Mouse (Mus musculus): ENCODE results near the gene Igsf10. TPM values are rescaled to one million over a fixed set of nuclear protein-coding genes. Genes with fewer than 3 reads are reported as not detected.
"Not testable (repeated sequence)": the region's sequence is repeated elsewhere in the genome, so short reads cannot be mapped to it uniquely, and the experiment has no call there.

Gene Igsf10
- polyA plus RNA-seq (2015; fragmentation: Nextera tagmentation; extraction: Ambion mirVana): 2.8 and 3.4 TPM in 2 replicates

DNA sequence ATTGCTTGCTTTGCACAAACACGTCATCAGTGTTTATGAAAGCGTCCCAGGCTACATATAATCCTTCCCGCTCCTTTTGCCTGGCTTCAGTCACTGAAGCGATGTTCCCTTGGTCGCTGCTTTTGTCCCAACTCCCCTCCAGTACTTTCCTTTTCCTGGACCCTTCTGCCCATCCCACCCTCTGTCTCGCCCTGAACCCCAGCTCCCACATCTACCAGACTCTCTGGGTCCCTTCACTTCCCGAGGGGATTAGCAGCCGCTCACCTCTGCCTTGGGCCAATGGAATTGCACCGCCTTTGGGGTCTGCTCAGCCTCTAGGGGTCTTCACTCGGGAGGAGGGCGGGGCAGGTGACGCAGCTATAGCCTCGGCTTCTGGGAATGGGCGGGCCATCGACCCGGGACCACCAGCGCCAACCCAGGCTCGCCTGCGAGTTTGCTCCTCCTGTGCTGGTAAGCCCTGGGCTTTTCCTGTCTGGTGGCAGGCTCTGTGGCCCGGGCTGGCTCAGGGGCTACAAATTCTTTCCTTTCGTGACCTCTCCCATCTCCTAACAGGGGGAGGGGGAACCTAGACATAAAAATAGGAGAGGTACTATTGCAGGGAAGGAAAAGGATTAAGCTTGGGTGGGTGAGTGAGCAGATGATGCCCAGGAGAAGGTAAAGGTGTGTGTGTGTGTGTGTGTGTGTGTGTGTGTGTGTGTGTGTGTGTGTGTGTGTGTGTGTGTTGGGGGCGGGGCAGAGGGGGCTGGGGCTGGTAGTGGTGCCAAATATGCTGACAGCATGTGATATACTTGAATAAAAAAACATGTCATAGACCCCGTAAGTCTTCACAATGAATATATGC lies at the start of gene Igsf10:
TSS of gene Igsf10 (minus strand) at position 330 of the 841 bp plus-strand sequence.
- ATAC-seq (peak; percentile 77), DNase-seq (ENCODE audit: low spot score) (peak; percentile 70)
- TF ChIP-seq CTCF (IDR thresholded peaks at IDR 0.05) (no peak), EP300 (IDR thresholded peaks at IDR 0.05) (no peak)
- WGBS: 2% methylated on average over 22 of the region's 23 CpGs
- Histone ChIP-seq H3K9me3 (ENCODE audit: low read length) (no peaks in the 10 kb centered on the region), H3K27ac (ENCODE audit: low read length) (peak within 1 kb of the TSS; percentile 62), H3K36me3 (ENCODE audit: insufficient read depth, low read length) (no peaks in the 10 kb centered on the region), H3K9ac (replicated peaks; ENCODE audit: low read depth) (peak within 1 kb of the TSS; percentile 54), H3K27me3 (replicated peaks; ENCODE audit: insufficient read depth, low read length) (no peaks in the 10 kb centered on the region), H3K4me2 (replicated peaks; ENCODE audit: low read depth, low read length) (peak within 1 kb of the TSS; percentile 94), H3K4me3 (ENCODE audit: low read depth, low read length) (peak within 1 kb of the TSS; percentile 65), H3K4me1 (ENCODE audit: insufficient read depth, low read depth, low read length) (no peaks in the 10 kb centered on the region)

DNA sequence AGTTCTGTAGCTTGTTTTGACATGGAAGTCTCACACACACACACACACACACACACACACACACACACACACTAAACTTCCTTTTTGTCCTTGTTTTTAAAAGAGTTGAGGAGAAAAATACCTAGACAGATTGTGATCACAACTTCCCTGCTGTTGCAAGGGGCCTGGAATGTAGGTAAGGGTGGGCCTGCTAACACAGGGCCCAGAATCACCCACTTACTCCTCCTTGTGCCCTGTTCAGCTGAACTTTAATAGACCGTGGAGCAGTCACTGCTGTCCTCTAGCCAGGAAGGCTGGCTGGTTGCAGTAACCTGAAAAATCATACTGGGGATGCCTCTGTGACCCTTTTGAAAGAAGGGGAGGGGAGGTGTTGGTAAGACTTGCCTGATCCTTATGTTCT lies 41.4 kb upstream of the Igsf10 start:
- TF ChIP-seq EP300 (IDR thresholded peaks at IDR 0.05) (no peak), CTCF (IDR thresholded peaks at IDR 0.05) (no peak)
- DNase-seq (ENCODE audit: low spot score) (no peak), ATAC-seq (no peak)
- Histone ChIP-seq H3K4me3 (ENCODE audit: low read depth, low read length) (no peak overlapping the region), H3K9ac (replicated peaks; ENCODE audit: low read depth) (no peak overlapping the region), H3K4me2 (replicated peaks; ENCODE audit: low read depth, low read length) (no peak overlapping the region), H3K27me3 (replicated peaks; ENCODE audit: insufficient read depth, low read length) (no peaks in the 10 kb centered on the region), H3K27ac (ENCODE audit: low read length) (no peak overlapping the region), H3K36me3 (ENCODE audit: insufficient read depth, low read length) (no peaks in the 10 kb centered on the region), H3K9me3 (ENCODE audit: low read length) (no peaks in the 10 kb centered on the region), H3K4me1 (ENCODE audit: insufficient read depth, low read depth, low read length) (no peaks in the 10 kb centered on the region)
- 59% methylated on average over 1 of the region's 1 CpGs for WGBS

DNA sequence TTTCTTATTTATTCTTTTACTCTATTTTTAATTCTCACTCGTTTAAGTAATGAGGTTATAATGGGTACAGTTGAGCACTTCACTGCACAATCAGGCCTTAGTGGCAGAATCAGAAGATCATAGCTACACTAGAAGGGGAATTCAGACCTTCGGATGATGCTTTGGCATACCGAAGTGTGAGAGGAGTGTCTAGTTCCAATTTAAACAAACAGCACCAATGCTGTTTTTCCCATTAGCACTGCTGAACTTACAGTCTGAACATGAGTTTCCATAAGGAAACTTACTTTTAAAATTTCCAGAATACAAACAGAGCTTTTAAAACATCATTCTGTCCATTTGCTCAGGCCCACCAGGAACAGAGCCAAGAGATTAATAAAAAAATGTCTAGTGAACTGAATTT lies 40.8 kb upstream of the Igsf10 start:
- H3K4me3 ChIP-seq (ENCODE audit: low read depth, low read length): no peak overlapping the region
- H3K4me1 ChIP-seq (ENCODE audit: insufficient read depth, low read depth, low read length): no peaks in the 10 kb centered on the region
- no peak overlapping the region for H3K27ac ChIP-seq (ENCODE audit: low read length)
- WGBS: 67% methylated on average over 3 of the region's 3 CpGs
- H3K9ac ChIP-seq (replicated peaks; ENCODE audit: low read depth): no peak overlapping the region
- TF ChIP-seq EP300 (IDR thresholded peaks at IDR 0.05): no peak
- no peak for TF ChIP-seq CTCF (IDR thresholded peaks at IDR 0.05)
- ATAC-seq (no peak), DNase-seq (ENCODE audit: low spot score) (no peak)
- no peaks in the 10 kb centered on the region for H3K36me3 ChIP-seq (ENCODE audit: insufficient read depth, low read length)
- no peaks in the 10 kb centered on the region for H3K27me3 ChIP-seq (replicated peaks; ENCODE audit: insufficient read depth, low read length)
- H3K9me3 ChIP-seq (ENCODE audit: low read length): no peaks in the 10 kb centered on the region
- H3K4me2 ChIP-seq (replicated peaks; ENCODE audit: low read depth, low read length): no peak overlapping the region

DNA sequence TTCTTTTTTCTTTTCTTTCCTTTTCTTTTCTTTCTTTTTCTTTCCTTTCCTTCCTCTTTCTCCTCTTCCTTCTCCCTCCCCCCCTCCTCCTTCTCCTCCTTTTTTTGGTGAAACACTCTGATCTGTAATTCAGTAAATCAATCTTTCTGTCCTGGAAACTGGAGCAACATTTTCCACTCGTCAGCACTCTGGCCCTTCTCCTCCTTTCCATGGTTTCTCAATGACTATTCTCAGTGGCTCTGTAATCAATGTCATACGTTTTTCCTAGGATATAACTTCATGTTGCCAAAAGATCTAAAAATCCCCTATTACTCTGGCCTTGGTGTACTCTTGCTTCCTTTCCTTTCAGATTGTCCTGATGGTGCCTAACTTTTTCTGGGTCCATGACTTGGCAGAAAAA lies 40.1 kb upstream of the Igsf10 start:
- Histone ChIP-seq H3K4me2 (replicated peaks; ENCODE audit: low read depth, low read length) (no peak overlapping the region), H3K4me1 (ENCODE audit: insufficient read depth, low read depth, low read length) (no peaks in the 10 kb centered on the region), H3K36me3 (ENCODE audit: insufficient read depth, low read length) (no peaks in the 10 kb centered on the region), H3K9ac (replicated peaks; ENCODE audit: low read depth) (no peak overlapping the region), H3K27me3 (replicated peaks; ENCODE audit: insufficient read depth, low read length) (no peaks in the 10 kb centered on the region), H3K4me3 (ENCODE audit: low read depth, low read length) (no peak overlapping the region), H3K9me3 (ENCODE audit: low read length) (no peaks in the 10 kb centered on the region), H3K27ac (ENCODE audit: low read length) (no peak overlapping the region)
- no peak for TF ChIP-seq EP300 (IDR thresholded peaks at IDR 0.05)
- no peak for TF ChIP-seq CTCF (IDR thresholded peaks at IDR 0.05)
- 40% methylated on average over 2 of the region's 2 CpGs for WGBS
- DNase-seq (ENCODE audit: low spot score) (no peak), ATAC-seq (no peak)

DNA sequence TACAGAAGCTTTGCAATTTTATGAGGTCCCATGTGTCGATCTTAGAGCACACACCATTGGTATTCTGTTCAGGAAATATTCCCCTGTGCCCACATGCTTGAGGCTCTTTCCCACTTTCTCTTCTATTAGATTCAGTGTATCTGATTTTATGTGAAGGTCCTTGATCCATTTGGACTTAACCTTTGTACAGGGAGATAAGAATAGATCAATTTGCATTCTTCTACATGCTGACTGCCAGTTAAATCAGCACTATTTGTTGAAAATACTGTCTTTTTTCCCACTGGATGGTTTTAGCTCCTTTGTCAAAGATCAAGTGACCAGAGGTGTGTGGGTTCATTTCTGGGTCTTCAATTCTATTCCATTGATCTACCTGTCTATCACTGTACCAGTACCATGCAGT lies 34.6 kb upstream of the Igsf10 start:
- 80% methylated on average over 1 of the region's 1 CpGs for WGBS
- H3K27me3 ChIP-seq (replicated peaks; ENCODE audit: insufficient read depth, low read length); H3K27ac ChIP-seq (ENCODE audit: low read length); H3K9ac ChIP-seq (replicated peaks; ENCODE audit: low read depth); H3K4me1 ChIP-seq (ENCODE audit: insufficient read depth, low read depth, low read length); H3K4me2 ChIP-seq (replicated peaks; ENCODE audit: low read depth, low read length); H3K36me3 ChIP-seq (ENCODE audit: insufficient read depth, low read length); H3K4me3 ChIP-seq (ENCODE audit: low read depth, low read length); ATAC-seq; H3K9me3 ChIP-seq (ENCODE audit: low read length); DNase-seq (ENCODE audit: low spot score): not testable (repeated sequence)

DNA sequence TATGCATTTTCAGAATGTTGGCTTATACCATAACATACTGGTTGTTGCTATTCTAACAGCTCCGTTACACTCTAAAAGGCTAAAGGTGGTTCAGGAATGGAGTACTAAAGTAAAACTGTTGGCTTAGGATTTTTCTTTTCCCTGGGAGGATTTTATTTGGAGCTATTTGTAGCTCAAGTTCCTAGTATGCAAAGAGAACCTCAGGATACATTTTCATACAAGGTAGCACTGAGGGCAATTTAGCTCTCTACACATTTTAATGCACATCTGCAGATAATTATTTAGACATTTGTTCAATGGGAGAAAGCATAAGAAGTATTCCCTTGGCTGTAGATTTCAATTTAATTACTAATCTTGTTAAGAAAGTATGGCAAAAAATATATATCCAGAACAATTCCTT lies 17.7 kb upstream of the Igsf10 start:
- 87% methylated on average over 1 of the region's 1 CpGs for WGBS
- Histone ChIP-seq H3K4me1 (ENCODE audit: insufficient read depth, low read depth, low read length) (no peaks in the 10 kb centered on the region), H3K9me3 (ENCODE audit: low read length) (no peaks in the 10 kb centered on the region), H3K4me2 (replicated peaks; ENCODE audit: low read depth, low read length) (no peak overlapping the region), H3K27ac (ENCODE audit: low read length) (no peak overlapping the region), H3K27me3 (replicated peaks; ENCODE audit: insufficient read depth, low read length) (no peaks in the 10 kb centered on the region), H3K9ac (replicated peaks; ENCODE audit: low read depth) (no peak overlapping the region), H3K4me3 (ENCODE audit: low read depth, low read length) (no peak overlapping the region), H3K36me3 (ENCODE audit: insufficient read depth, low read length) (no peaks in the 10 kb centered on the region)
- DNase-seq (ENCODE audit: low spot score) (no peak), ATAC-seq (no peak)
- no peak for TF ChIP-seq EP300 (IDR thresholded peaks at IDR 0.05)
- TF ChIP-seq CTCF (IDR thresholded peaks at IDR 0.05): no peak

Measured in lung, postnatal 0 days (tissue).